Mouse (Mus musculus): ENCODE data around the gene Rad51ap2.

Gene Rad51ap2

GRCm38 (mm10) chr12:11455549-11456194 is at the start of gene Rad51ap2:
Rad51ap2 (plus strand) TSS chr12:11456079.
- DNase-seq: peak; percentile 91

GRCm38 (mm10) chr12:11407679-11408078 is 48.2 kb upstream of the Rad51ap2 start:
- no peak for DNase-seq

DNA sequence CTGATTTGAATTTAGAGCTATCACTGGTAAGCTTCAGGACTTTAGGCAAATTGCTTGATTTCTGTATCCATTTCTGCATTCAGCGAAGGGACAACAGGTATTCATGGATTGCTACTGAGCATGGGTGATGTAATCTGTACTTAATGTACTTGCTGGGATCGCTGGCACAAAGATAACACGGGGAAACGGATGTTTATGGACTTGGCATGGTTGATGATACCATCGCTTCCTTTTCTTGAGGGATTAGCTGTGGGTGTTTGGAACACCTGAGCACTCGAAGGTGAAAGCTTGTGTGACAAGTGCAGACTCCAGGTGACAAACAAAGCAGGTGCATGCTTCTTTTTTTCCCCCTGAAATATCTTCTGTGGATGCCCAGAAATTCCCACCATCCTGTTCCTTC is 37.8 kb upstream of the Rad51ap2 start:
- DNase-seq: no peak

DNA sequence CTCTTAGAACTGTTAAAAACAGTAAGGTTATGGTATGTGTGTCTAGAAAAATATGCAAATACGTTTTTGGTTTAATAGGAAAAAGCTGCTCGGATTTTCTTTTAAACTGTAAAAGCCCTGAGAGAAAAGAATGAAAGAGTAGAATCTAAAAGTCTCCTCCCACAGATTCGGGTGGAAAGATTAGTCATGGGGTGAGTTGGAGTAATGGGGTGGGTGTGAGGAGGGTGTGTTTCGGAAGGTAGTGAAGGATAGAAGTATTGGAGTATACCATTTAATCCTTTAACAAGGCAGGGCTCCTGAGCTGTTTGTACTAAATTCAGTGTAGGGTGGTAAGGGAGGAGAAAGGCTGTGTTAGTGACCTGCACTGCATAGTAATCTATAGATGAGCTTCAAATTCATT is 28.5 kb upstream of the Rad51ap2 start:
- DNase-seq: no peak

DNA sequence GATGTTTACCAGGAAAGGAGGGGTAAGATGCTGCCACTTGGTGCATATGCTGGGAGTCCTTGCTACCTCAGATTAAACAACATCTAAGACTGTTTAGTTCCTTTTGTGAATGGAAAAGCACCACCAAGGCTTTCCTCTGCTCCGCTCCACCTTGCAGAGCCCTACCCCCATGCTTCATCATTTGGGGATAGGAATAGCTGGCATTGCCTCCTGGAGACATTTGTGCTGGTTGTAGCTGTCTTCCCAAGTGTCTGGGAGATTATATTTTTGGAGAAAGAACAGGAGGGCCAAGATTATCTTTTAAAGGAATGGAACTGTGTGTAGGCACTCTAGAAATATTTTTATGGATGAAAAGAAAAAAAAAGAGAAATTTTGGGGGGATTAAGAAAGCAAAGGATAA is 22.8 kb upstream of the Rad51ap2 start:
- no peak for DNase-seq

DNA sequence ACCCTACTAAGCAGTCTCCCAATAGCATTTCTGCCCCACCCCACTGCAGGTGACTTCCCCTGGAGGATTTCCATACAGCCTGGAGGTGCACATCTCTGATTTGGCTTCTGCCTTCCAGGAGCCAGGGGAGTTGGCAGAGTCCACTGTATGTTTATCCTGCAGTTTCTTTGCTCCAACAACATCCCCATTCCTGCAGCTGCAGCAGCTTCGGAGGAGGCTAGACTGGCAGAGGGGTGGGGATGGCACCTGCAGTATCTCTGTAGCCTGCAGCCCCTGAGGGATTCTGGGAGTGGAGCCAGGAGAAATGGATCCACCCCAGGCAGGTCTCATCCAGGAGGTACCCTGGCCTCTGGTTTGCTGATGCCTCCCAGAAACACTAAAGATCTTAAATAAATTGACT is 22.2 kb upstream of the Rad51ap2 start:
- no peak for DNase-seq

GRCm38 (mm10) chr12:11434446-11434845 is 21.4 kb upstream of the Rad51ap2 start:
- DNase-seq: no peak

DNA sequence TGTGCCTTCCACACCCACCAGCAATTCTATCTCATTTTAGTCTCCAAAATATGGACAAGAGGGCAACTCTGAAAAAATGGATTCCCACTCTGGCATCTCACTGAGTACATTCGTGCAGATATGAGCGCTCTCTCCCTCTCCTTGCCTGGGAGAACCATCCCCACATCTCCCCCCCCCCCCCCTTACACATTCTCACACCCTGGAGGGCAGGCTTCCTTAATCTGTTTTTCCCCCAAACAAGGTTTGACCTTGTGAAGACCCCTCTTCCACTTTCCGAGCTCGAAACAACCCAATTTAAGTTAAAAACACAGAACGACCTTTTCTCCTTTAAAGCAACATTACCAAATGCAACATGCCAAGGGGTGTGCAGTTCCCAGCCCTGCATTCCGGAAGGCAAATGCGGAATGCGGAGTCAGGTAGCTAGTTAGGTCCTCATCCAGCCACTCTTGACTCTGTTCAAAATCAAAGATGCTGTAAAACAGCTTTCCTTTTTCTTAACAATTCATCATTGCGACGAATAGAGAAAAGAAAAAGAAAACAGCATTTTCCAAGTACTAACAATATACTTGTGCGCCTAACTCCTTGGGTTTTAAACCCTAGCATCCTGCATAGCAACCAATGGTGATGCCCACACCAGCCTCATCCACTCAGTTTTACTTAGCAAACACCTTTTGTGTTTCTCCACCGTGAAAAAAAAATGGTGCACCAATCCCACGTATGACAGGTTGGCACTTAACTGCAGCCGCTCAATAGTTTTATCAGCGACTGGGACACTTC is 20.4 kb upstream of the Rad51ap2 start:
- DNase-seq: no peak

GRCm38 (mm10) chr12:11436023-11436350 is 19.9 kb upstream of the Rad51ap2 start:
- DNase-seq: no peak

GRCm38 (mm10) chr12:11436497-11437265 is 19.2 kb upstream of the Rad51ap2 start, which contains the start of gene Vsnl1:
Vsnl1 (minus strand) TSS chr12:11436613.
- peak; percentile 91 for DNase-seq

DNA sequence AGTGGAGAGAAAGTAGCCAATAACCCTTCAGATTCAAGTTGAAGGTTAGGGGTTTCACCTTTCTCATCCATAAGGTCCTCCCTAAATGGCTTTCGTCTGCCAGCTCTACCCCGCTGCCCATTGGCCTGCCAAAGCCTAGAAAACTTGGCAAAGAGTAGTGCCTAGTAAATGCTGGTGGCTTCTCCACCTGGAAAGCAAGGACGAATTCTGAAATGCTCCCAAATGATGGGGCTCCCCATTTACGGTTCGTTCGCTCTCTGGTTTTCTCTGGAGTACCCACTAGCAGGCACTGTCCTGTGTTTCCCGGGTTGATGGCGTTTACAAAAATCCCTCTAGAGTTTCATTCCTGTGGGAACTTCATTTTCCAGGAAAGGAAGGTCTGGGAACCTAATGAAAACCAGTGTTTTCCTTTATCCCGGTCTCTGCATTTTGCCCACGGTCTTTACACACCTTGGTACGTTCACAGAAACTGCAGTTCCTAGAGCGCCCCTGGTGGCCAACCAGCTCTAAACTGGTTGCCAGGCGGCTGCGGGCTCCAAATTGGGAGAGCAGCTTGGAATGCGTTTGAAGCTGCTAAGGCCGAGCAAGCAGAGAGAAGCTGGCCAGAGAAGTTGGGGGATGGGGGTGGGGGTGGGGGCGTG is 18.5 kb upstream of the Rad51ap2 start:
- peak; percentile 86 for DNase-seq

- DNase-seq: peak; percentile 14
These were observed 17.9 kb upstream of the Rad51ap2 start for GRCm38 (mm10) chr12:11437907-11438447.

GRCm38 (mm10) chr12:11454146-11454545 is 1.7 kb upstream of the Rad51ap2 start:
- no peak for DNase-seq

DNA sequence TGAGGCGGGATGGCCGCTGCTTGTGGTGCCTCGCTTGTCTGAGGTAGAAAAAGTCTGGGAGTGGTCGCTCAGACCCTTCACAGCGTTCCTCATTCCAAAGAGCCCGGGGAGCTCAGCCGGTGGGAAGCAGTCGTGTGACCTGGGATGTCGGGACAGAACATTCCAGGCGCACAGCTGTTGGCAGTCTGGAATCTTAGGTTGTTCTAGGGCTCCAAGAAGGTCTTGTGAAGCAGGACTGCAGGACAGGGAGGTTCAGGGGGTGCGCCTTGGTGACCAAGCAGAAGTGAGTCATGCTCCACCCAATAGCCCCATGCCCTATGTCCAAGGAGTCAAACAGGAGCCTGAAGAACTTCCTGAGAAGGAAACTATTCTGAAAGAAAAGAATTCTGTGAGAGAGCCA is 334 bp downstream of the Rad51ap2 start:
- no peak for DNase-seq

- no peak for DNase-seq
These were observed 753 bp downstream of the Rad51ap2 start for GRCm38 (mm10) chr12:11456632-11457031.

All from lung, postnatal 10 days (tissue).